18 mouse cellular contexts compared by ENCODE assay signal in genomic region chr17:88326740-88327123, GRCm38 (mm10).
A peak's percentile ranks its signal among the peaks of the same experiment; 100 is the strongest.
DNase-seq lines count a peak whose midpoint lies in the region; ATAC-seq and TF ChIP-seq lines count a peak whose summit lies in the region.
"Had no signal": no experiment of that assay in that cellular context is flagged by ENCODE, and none has a peak within 500 bp of the region (broad histone marks: within the 10 kb centered on the region; RNA-seq: fewer than 3 reads in every experiment).

No protein-coding gene starts in this region.

- DNase-seq in cerebellum, adult 2 months, result no peak
- no peak for DNase-seq in layer of hippocampus, adult 2 months (ENCODE audit: low spot score in 2 of 2)
- no peak for DNase-seq in layer of hippocampus, postnatal 10 days (ENCODE audit: low spot score in 2 of 2)
- DNase-seq in hindbrain, postnatal 0 days (ENCODE audit: low spot score), result no peak
- DNase-seq in right cerebral cortex, postnatal 14 days, result no peak
- DNase-seq in gastrocnemius, postnatal 14 days, result no peak
- DNase-seq: adrenal gland, postnatal 25 days; cerebellum, adult 11-12 months; cerebellum, postnatal 25 days; thymus, postnatal 25 days had no signal

- H3K27me3 ChIP-seq in cerebellum, adult 2 months (ENCODE audit: control insufficient read depth, insufficient read depth, low read length), result no peaks in the 10 kb centered on the region
- no peaks in the 10 kb centered on the region for H3K27me3 ChIP-seq in hindbrain, postnatal 0 days (ENCODE audit: insufficient read depth, low read length)
- H3K27me3 ChIP-seq: embryonic facial prominence, embryonic 15.5 days; limb, embryonic 15.5 days; liver, embryonic 15.5 days had no signal

- no peak overlapping the region for H3K4me3 ChIP-seq in cerebellum, adult 2 months (replicated peaks; ENCODE audit: insufficient read depth, low read depth, low read length)
- H3K4me3 ChIP-seq in layer of hippocampus, adult 2 months, result no peak overlapping the region
- H3K4me3 ChIP-seq in hindbrain, postnatal 0 days (ENCODE audit: low read length), result no peak overlapping the region
- H3K4me3 ChIP-seq: embryonic facial prominence, embryonic 15.5 days; heart, embryonic 10.5 days; limb, embryonic 15.5 days; liver, embryonic 15.5 days had no signal

- TF ChIP-seq CTCF in cerebellum, adult 2 months (IDR thresholded peaks at IDR 0.05; ENCODE audit: borderline replicate concordance, insufficient read depth, low read depth, low read length), result no peak
- TF ChIP-seq CTCF in layer of hippocampus, adult 2 months (conservative IDR thresholded peaks at IDR 0.05), result no peak
- no peak for TF ChIP-seq CTCF in hindbrain, postnatal 0 days (IDR thresholded peaks at IDR 0.05; ENCODE audit: low read depth)

- H3K9me3 ChIP-seq in hindbrain, postnatal 0 days (ENCODE audit: low read length), result no peaks in the 10 kb centered on the region
- H3K9me3 ChIP-seq: embryonic facial prominence, embryonic 15.5 days; limb, embryonic 15.5 days had no signal

- TF ChIP-seq POLR2A in cerebellum, adult 2 months (IDR thresholded peaks at IDR 0.05; ENCODE audit: borderline replicate concordance, insufficient read depth, low read length), result no peak

- peak overlapping the region; percentile 11; the same call in 1 of the 2 replicates for H3K27ac ChIP-seq in cerebellum, adult 2 months (ENCODE audit: insufficient read depth, low read length)
- H3K27ac ChIP-seq in layer of hippocampus, adult 2 months, result peak overlapping the region; percentile 79
- peak overlapping the region; percentile 69; the same call in 1 of the 2 replicates for H3K27ac ChIP-seq in hindbrain, postnatal 0 days
- H3K27ac ChIP-seq: embryonic facial prominence, embryonic 15.5 days; limb, embryonic 15.5 days; liver, embryonic 15.5 days had no signal

- H3K4me2 ChIP-seq in hindbrain, postnatal 0 days (ENCODE audit: low read depth, low read length), result no peak overlapping the region
- H3K4me2 ChIP-seq: embryonic facial prominence, embryonic 15.5 days; limb, embryonic 15.5 days; liver, embryonic 15.5 days had no signal

- H3K4me1 ChIP-seq in cerebellum, adult 2 months (ENCODE audit: control insufficient read depth, insufficient read depth, low read length), result peaks cover 9% of the 10 kb centered on the region
- H3K4me1 ChIP-seq in hindbrain, postnatal 0 days (ENCODE audit: insufficient read depth, low read length), result peaks cover 11% of the 10 kb centered on the region

- H3K36me3 ChIP-seq in hindbrain, postnatal 0 days (ENCODE audit: insufficient read depth, low read length), result no peaks in the 10 kb centered on the region
- H3K36me3 ChIP-seq: embryonic facial prominence, embryonic 15.5 days; G1E; heart, embryonic 10.5 days; limb, embryonic 15.5 days; liver, embryonic 15.5 days had no signal

- no peak for ATAC-seq in cerebellum, adult (ENCODE audit: insufficient number of reproducible peaks, low FRiP score, low TSS enrichment)
- ATAC-seq in CD4-positive, CD25-positive, alpha-beta regulatory T cell, adult 4 months, result peak; percentile 73
- ATAC-seq in hindbrain, postnatal 0 days, result no peak
- ATAC-seq: lung, postnatal 0 days had no signal

- WGBS in cerebellum, adult 2 months, result 77% methylated on average over 4 of the region's 4 CpGs
- 52% methylated on average over 4 of the region's 4 CpGs for WGBS in hindbrain, postnatal 0 days

- intact Hi-C loops in gastrocnemius, postnatal 14 days (cut with DNase I; ENCODE audit: low total_unique reads), result loop anchor here (10.0 kb wide), 1 partner anchor 198 kb away; no protein-coding TSS in a partner anchor

- no peak overlapping the region for H3K9ac ChIP-seq in hindbrain, postnatal 0 days (replicated peaks; ENCODE audit: low read length)
- H3K9ac ChIP-seq: embryonic facial prominence, embryonic 15.5 days; limb, embryonic 15.5 days; liver, embryonic 15.5 days had no signal

Comparison
In these comparisons a context has a peak if more than half of its experiments do, and no peak if none do; other contexts are left out.
1. H3K27ac ChIP-seq: peak in every context shown above with its lines; median percentile 79 in layer of hippocampus, adult 2 months; 69 in hindbrain, postnatal 0 days; 11 in cerebellum, adult 2 months.